Mouse (Mus musculus) ES-E14 (cell line): ENCODE results near the gene Wbp1l.

ENCODE experiments used
- CHD2 ChIP-seq: IDR thresholded peaks from 2 replicates; pipeline ENCODE4 v1.6.1; 2014; ENCODE audit warnings: mild to moderate bottlenecking, low read depth, low read length, inconsistent platforms
- HCFC1 ChIP-seq: IDR thresholded peaks from 2 replicates; pipeline ENCODE4 v1.6.1; 2012; ENCODE audit warnings: low read length, inconsistent platforms, borderline replicate concordance; ENCODE audit not compliant: insufficient read depth
- MAFK ChIP-seq: IDR thresholded peaks from 2 replicates; pipeline ENCODE4 v1.6.1; 2014; ENCODE audit warnings: mild to moderate bottlenecking, low read depth, low read length, inconsistent platforms; ENCODE audit not compliant: insufficient read depth
- ZC3H11A ChIP-seq: IDR thresholded peaks from 2 replicates; pipeline ENCODE4 v1.6.1; 2012; ENCODE audit warnings: low read depth, mild to moderate bottlenecking, inconsistent platforms, low read length, borderline replicate concordance
- ZNF384 ChIP-seq: IDR thresholded peaks from 2 replicates; pipeline ENCODE4 v1.6.1; 2012; ENCODE audit warnings: low read depth, low read length, inconsistent platforms

DNA sequence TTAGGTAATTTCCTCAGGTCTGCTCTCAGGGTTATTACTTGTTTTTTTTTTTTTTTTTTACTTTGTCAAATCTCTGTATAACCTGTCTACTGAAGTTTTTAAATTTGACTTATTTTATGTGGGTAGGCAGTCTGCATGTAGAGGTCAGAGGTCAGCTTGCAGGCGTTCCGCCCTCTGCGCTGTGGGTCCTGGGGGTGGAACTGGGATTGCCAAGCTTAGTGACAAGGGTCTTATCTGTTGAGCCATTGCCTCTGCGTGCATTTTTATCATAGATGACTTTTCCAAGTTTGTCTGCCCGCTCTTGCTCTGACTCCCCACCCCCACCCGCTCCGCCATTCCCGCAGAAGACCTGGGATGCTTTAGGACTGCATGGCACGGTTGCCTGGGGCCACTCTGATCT is 36.9 kb downstream of the Wbp1l start:
- no peak for TF ChIP-seq HCFC1
- TF ChIP-seq MAFK: no peak
- TF ChIP-seq ZNF384: no peak
- no peak for TF ChIP-seq ZC3H11A
- TF ChIP-seq CHD2: no peak
